Mouse (Mus musculus) liver, adult 2 months (tissue): ENCODE measurements around the gene Memo1. TPM values are rescaled to one million over a fixed set of nuclear protein-coding genes. Genes with fewer than 3 reads are reported as not detected.

Experiments
- DNase-seq: peaks from one replicate; pipeline ENCODE4 v3.0.0-alpha.2; 2011; ENCODE audit warnings: low read depth, low spot score; ENCODE audit errors: extremely low read depth
- H3K27ac ChIP-seq: fragments of 200-500 bp; replicated peaks from 2 replicates; pipeline ENCODE4 v1.5.1; 2012; ENCODE audit warnings: low read depth, mild to moderate bottlenecking, control low read depth, inconsistent platforms, low read length; ENCODE audit not compliant: insufficient read depth
- H3K27me3 ChIP-seq: fragments of 200-500 bp; 2 replicates; pipeline ENCODE4 v1.6.1; 2012; ENCODE audit warnings: mild to moderate bottlenecking, moderate library complexity, low read length, inconsistent platforms; ENCODE audit not compliant: control insufficient read depth, insufficient read depth
- H3K36me3 ChIP-seq: fragments of 200-500 bp; 2 replicates; pipeline ENCODE4 v1.6.1; 2012; ENCODE audit warnings: low read length, inconsistent platforms; ENCODE audit not compliant: control insufficient read depth, insufficient read depth
- H3K4me1 ChIP-seq: fragments of 200-500 bp; 2 replicates; pipeline ENCODE4 v1.6.1; 2011; ENCODE audit warnings: low read length; ENCODE audit not compliant: control insufficient read depth, insufficient read depth
- H3K4me3 ChIP-seq: fragments of 200-500 bp; 2 replicates; pipeline ENCODE4 v1.5.1; 2011; ENCODE audit warnings: low read depth, mild to moderate bottlenecking, control low read depth, low read length, moderate library complexity; ENCODE audit not compliant: insufficient read depth
- H3K79me2 ChIP-seq: fragments of 200-500 bp; 2 replicates; pipeline ENCODE4 v1.6.1; 2012; ENCODE audit warnings: inconsistent platforms, mild to moderate bottlenecking, low read length, moderate library complexity; ENCODE audit not compliant: control insufficient read depth, insufficient read depth
- H3K9ac ChIP-seq: fragments of 200-500 bp; 2 replicates; pipeline ENCODE4 v1.6.1; 2012; ENCODE audit warnings: low read depth, mild to moderate bottlenecking, control low read depth, inconsistent platforms, low read length
- CTCF ChIP-seq: fragments of 200-500 bp; IDR thresholded peaks from 2 replicates; pipeline ENCODE4 v1.5.1; 2011; ENCODE audit warnings: low read depth, low read length, control low read depth
- POLR2A ChIP-seq: fragments of 200-500 bp; IDR thresholded peaks from 2 replicates; pipeline ENCODE4 v1.6.1; 2011; ENCODE audit warnings: low read length, control low read depth; ENCODE audit not compliant: insufficient read depth; ENCODE audit errors: extremely low read depth
- WGBS: fragments of 180-500 bp; shearing (Covaris S2); methylation state at CpG from one replicate; pipeline ENCODE4 v1.1.7; 2018; 5-methylcytosine and 5-hydroxymethylcytosine counted together
- polyA plus RNA-seq: library from polyadenylated mRNA; depleted of rRNA; stranded (reverse); fragments of >200 nt; gene quantifications from 2 replicates; pipeline ENCODE4 v1.2.3, GENCODE M21; 2012; rRNA removed
- total RNA-seq: library from RNA; depleted of rRNA; stranded (reverse); fragments of >200 nt; gene quantifications from 2 replicates; pipeline ENCODE4 v1.2.3, GENCODE M21; 2014; rRNA removed

The Memo1 gene
- total and polyA plus RNA-seq, 2 experiments, result 31.8 to 34.5 TPM

GRCm38 (mm10) chr17:74173726-74174125 lies 121.6 kb downstream of the Memo1 start:
- H3K9ac ChIP-seq, result no peak overlapping the region
- no peaks in the 10 kb centered on the region for H3K27me3 ChIP-seq
- no peak for TF ChIP-seq POLR2A
- no peak for TF ChIP-seq CTCF
- H3K27ac ChIP-seq, result no peak overlapping the region
- no peaks in the 10 kb centered on the region for H3K79me2 ChIP-seq
- no peak overlapping the region for H3K4me3 ChIP-seq
- no peaks in the 10 kb centered on the region for H3K36me3 ChIP-seq
- peak; percentile 11 for DNase-seq
- H3K4me1 ChIP-seq, result no peaks in the 10 kb centered on the region

- WGBS, result 82% methylated on average over 1 of the region's 1 CpGs
- no peaks in the 10 kb centered on the region for H3K27me3 ChIP-seq
- no peak for DNase-seq
These were observed 122.5 kb downstream of the Memo1 start for GRCm38 (mm10) chr17:74172834-74173233.

GRCm38 (mm10) chr17:74159443-74159894 lies 135.9 kb downstream of the Memo1 start:
- DNase-seq, result peak; percentile 86
- Histone ChIP-seq H3K4me1 (no peaks in the 10 kb centered on the region), H3K4me3 (peak overlapping the region; percentile 61), H3K27ac (no peak overlapping the region), H3K27me3 (no peaks in the 10 kb centered on the region), H3K36me3 (no peaks in the 10 kb centered on the region), H3K79me2 (no peaks in the 10 kb centered on the region), H3K9ac (peak overlapping the region; percentile 65)
- WGBS, result 5% methylated on average over 9 of the region's 9 CpGs
- 0 out of 2 replicates have a peak, but pooled peaks have one; percentile 10 for TF ChIP-seq POLR2A
- TF ChIP-seq CTCF, result no peak

More at GRCm38 (mm10) chr17:74172834-74173233, 122.5 kb downstream of the Memo1 start:
- H3K4me3 ChIP-seq, result no peak overlapping the region
- TF ChIP-seq POLR2A (no peak), CTCF (no peak)
- H3K9ac ChIP-seq, result no peak overlapping the region
- no peaks in the 10 kb centered on the region for H3K4me1 ChIP-seq
- no peaks in the 10 kb centered on the region for H3K79me2 ChIP-seq
- H3K36me3 ChIP-seq, result no peaks in the 10 kb centered on the region
- H3K27ac ChIP-seq, result no peak overlapping the region

GRCm38 (mm10) chr17:74158161-74158560 lies 137.2 kb downstream of the Memo1 start:
- Histone ChIP-seq H3K4me1 (no peaks in the 10 kb centered on the region), H3K79me2 (no peaks in the 10 kb centered on the region), H3K27ac (no peak overlapping the region), H3K9ac (no peak overlapping the region), H3K4me3 (no peak overlapping the region), H3K36me3 (no peaks in the 10 kb centered on the region), H3K27me3 (no peaks in the 10 kb centered on the region)
- TF ChIP-seq CTCF (no peak), POLR2A (no peak)
- WGBS, result 91% methylated on average over 3 of the region's 3 CpGs
- no peak for DNase-seq

Other genes with a start within 250 kb of the Memo1 start
- gene Srd5a2, start 247.6 kb downstream of the Memo1 start, total RNA-seq, result 1.8 and 4.0 TPM in 2 replicates
- gene Srd5a2, start 247.6 kb downstream of the Memo1 start, polyA plus RNA-seq, result 0.60 and 1.6 TPM in 2 replicates
- gene Dpy30, start 28.4 kb upstream of the Memo1 start, total RNA-seq, result 22.1 and 29.2 TPM in 2 replicates
- gene Dpy30, start 28.4 kb upstream of the Memo1 start, polyA plus RNA-seq, result 30.4 and 34.7 TPM in 2 replicates
- 15.0 and 16.8 TPM in 2 replicates for gene Spast, start 43.5 kb upstream of the Memo1 start, total RNA-seq
- gene Spast, start 43.5 kb upstream of the Memo1 start, polyA plus RNA-seq, result 5.6 and 6.1 TPM in 2 replicates
- 22.7 and 23.6 TPM in 2 replicates for gene Slc30a6, start 100.1 kb upstream of the Memo1 start, total RNA-seq
- gene Slc30a6, start 100.1 kb upstream of the Memo1 start, polyA plus RNA-seq, result 13.5 and 14.4 TPM in 2 replicates
- 0.37 and 0.40 TPM in 2 replicates for gene Nlrc4, start 163.6 kb upstream of the Memo1 start, total RNA-seq
- gene Nlrc4, start 163.6 kb upstream of the Memo1 start, polyA plus RNA-seq, result 0.04 TPM in 1 of 2 replicates, not detected in the other
- 30.3 and 35.4 TPM in 2 replicates for gene Yipf4, start 194.0 kb upstream of the Memo1 start, total RNA-seq
- gene Yipf4, start 194.0 kb upstream of the Memo1 start, polyA plus RNA-seq, result 27.4 and 28.2 TPM in 2 replicates
- 107 and 115 TPM in 2 replicates for gene Birc6, start 232.8 kb upstream of the Memo1 start, total RNA-seq
- 32.8 and 33.2 TPM in 2 replicates for gene Birc6, start 232.8 kb upstream of the Memo1 start, polyA plus RNA-seq